Mouse (Mus musculus) neural tube, embryonic 15.5 days (tissue): Measurements from ENCODE around the gene Alkbh8. TPM values are rescaled to one million over a fixed set of nuclear protein-coding genes. Genes with fewer than 3 reads are reported as not detected.
"Not testable (repeated sequence)": the region's sequence is repeated elsewhere in the genome, so short reads cannot be mapped to it uniquely, and the experiment has no call there.

Experiments used
- ATAC-seq: fragments of 200-750 bp; cut with Nextera tagmentation; 2 replicates; pipeline ENCODE4 v1.8.0; 2017; ENCODE audit warnings: mild to moderate bottlenecking, moderate TSS enrichment, moderate library complexity; ENCODE audit not compliant: low FRiP score
- H3K27ac ChIP-seq: fragments of 300-500 bp; sonication (generic); replicated peaks from 2 replicates; pipeline ENCODE4 v1.5.1; 2015; ENCODE audit warnings: mild to moderate bottlenecking, inconsistent platforms
- H3K27me3 ChIP-seq: fragments of 300-500 bp; sonication (generic); replicated peaks from 2 replicates; pipeline ENCODE4 v1.6.1; 2015; ENCODE audit warnings: inconsistent platforms
- H3K36me3 ChIP-seq: fragments of 300-500 bp; sonication (generic); 2 replicates; pipeline ENCODE4 v1.6.1; 2015; ENCODE audit warnings: inconsistent platforms
- H3K4me1 ChIP-seq: fragments of 300-500 bp; sonication (generic); 2 replicates; pipeline ENCODE4 v1.6.1; 2015; ENCODE audit warnings: inconsistent platforms
- H3K4me2 ChIP-seq: fragments of 300-500 bp; sonication (generic); 2 replicates; pipeline ENCODE4 v1.6.1; 2015; ENCODE audit warnings: inconsistent platforms, mild to moderate bottlenecking, moderate library complexity
- H3K4me3 ChIP-seq: fragments of 300-500 bp; sonication (generic); replicated peaks from 2 replicates; pipeline ENCODE4 v1.5.1; 2015; ENCODE audit warnings: mild to moderate bottlenecking, inconsistent platforms
- H3K9ac ChIP-seq: fragments of 300-500 bp; sonication (generic); replicated peaks from 2 replicates; pipeline ENCODE4 v1.6.1; 2015; ENCODE audit warnings: mild to moderate bottlenecking, inconsistent platforms
- H3K9me3 ChIP-seq: fragments of 300-500 bp; sonication (generic); replicated peaks from 2 replicates; pipeline ENCODE4 v1.6.1; 2016; ENCODE audit warnings: inconsistent platforms
- WGBS: fragments of 180-500 bp; shearing (Covaris S2); methylation state at CpG from one replicate; pipeline ENCODE4 v1.1.7; 2015; ENCODE audit warnings: mixed read lengths; 5-methylcytosine and 5-hydroxymethylcytosine counted together
- polyA plus RNA-seq: library from polyadenylated mRNA; unstranded; fragments of >200 nt; fragmentation: Nextera tagmentation; extraction: Ambion mirVana; gene quantifications from 2 replicates; pipeline ENCODE4 v1.2.1, GENCODE M21; 2015

Gene Alkbh8
- polyA plus RNA-seq = 53.7 and 61.5 TPM in 2 replicates

- H3K4me3 ChIP-seq = peak within 1 kb of the TSS; percentile 57
- H3K9ac ChIP-seq = peak within 1 kb of the TSS; percentile 65
- H3K4me2 ChIP-seq = peak within 1 kb of the TSS; percentile 62
- peaks cover 9% of the 10 kb centered on the region for H3K36me3 ChIP-seq
- H3K9me3 ChIP-seq = no peaks in the 10 kb centered on the region
- 1% methylated on average over 20 of the region's 20 CpGs for WGBS
- H3K27ac ChIP-seq = peak within 1 kb of the TSS; percentile 73
- peak; percentile 97 for ATAC-seq
- H3K27me3 ChIP-seq = 0 out of 2 replicates have a peak, but pooled peaks cover 4% of the 10 kb centered on the region
- peaks cover 13% of the 10 kb centered on the region for H3K4me1 ChIP-seq
Measured at GRCm38 (mm10) chr9:3334962-3335767, at the start of gene Alkbh8. TSS of gene Alkbh8 (plus strand) at chr9:3335140.

DNA sequence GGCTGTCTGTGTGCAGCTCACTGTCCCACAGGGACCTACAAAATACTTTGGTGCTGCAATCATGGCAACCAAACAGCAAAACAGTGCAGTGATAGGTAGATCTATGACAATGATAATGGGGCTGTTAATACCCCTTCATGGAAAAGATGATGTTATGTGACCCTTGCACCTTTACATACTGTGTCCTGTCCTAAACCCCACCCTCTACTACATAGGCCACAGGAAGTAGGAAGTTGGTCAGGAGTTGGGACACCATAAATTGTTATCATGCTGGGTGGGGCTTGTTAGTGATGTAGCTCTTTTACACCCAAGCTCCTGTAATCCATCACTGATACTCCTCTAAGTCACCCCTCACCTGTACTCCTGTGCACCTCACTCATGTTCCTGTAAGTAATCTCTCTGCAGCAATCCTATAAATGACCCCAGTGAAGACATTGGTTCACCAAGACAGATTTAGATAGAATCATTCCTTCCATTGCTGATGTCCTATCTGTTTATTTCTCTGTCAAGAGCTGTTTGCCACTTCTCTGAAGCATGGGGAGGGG, 25.6 kb upstream of the Alkbh8 start:
- Histone ChIP-seq H3K9me3 (no peaks in the 10 kb centered on the region), H3K4me2 (no peak overlapping the region), H3K9ac (no peak overlapping the region), H3K27me3 (no peaks in the 10 kb centered on the region), H3K4me1 (no peaks in the 10 kb centered on the region), H3K27ac (no peak overlapping the region), H3K36me3 (no peaks in the 10 kb centered on the region), H3K4me3 (no peak overlapping the region)
- no peak for ATAC-seq

DNA sequence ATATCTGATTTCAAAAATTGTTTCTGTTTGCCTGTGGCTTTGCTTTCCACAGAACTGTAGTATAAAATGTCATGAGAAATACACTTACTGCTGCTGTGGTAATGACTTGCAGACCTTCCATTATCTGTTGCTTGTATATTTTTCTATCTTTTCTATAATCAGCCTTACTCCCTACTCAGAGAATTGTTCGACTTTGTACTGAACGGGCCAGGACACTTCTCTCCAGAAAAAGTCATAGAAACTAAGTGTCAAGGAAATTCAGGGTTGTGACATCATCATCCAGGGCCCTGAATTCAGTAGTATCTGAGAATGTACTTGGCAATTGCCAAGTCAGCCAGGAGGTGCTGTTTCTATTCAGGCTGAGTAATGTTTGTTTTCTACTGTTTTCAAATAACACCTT, 24.9 kb upstream of the Alkbh8 start:
- Histone ChIP-seq H3K27me3 (no peaks in the 10 kb centered on the region), H3K27ac (no peak overlapping the region), H3K9me3 (no peaks in the 10 kb centered on the region), H3K4me3 (no peak overlapping the region), H3K4me1 (no peaks in the 10 kb centered on the region), H3K4me2 (no peak overlapping the region), H3K36me3 (no peaks in the 10 kb centered on the region), H3K9ac (no peak overlapping the region)
- WGBS = 86% methylated on average over 2 of the region's 2 CpGs
- no peak for ATAC-seq

DNA sequence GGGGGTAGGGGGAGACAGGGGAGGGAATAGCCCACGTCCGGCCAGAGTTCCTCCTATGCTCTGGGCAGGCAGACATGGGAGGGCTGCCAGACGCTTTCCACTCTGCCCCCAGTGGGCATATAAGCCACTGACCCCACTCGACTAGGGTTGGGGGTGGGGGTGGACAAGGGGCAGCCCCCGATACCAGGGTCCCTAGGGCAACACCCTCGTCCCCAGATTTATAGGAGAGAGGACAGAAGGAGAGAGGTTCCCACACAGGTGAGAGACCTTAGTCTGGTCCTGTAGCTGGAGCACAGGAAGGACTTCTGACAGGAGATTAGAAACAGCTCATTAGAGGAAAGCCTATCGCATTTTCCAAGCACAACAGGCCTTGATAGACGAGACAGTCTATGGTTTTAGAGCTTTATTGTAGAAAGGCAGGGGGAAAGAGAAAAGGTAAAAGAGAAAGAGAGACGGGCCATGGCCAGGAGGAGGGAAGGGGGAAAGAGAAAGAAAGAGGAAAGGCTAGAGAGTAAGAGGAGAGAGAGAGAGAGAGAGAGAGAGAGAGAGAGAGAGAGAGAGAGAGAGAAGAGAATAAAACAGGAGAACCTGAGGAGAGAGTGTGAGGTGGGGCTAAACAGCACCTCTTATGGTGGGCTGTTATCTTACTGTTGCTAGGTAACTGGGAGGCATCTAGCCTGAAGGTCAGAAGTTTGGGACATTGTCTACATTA, 7.4 kb upstream of the Alkbh8 start:
- not testable (repeated sequence) for ATAC-seq, H3K27me3 ChIP-seq, H3K4me3 ChIP-seq, H3K4me2 ChIP-seq, H3K9me3 ChIP-seq, H3K9ac ChIP-seq, H3K4me1 ChIP-seq, H3K27ac ChIP-seq, H3K36me3 ChIP-seq
- WGBS = 58% methylated on average over 9 of the region's 9 CpGs

DNA sequence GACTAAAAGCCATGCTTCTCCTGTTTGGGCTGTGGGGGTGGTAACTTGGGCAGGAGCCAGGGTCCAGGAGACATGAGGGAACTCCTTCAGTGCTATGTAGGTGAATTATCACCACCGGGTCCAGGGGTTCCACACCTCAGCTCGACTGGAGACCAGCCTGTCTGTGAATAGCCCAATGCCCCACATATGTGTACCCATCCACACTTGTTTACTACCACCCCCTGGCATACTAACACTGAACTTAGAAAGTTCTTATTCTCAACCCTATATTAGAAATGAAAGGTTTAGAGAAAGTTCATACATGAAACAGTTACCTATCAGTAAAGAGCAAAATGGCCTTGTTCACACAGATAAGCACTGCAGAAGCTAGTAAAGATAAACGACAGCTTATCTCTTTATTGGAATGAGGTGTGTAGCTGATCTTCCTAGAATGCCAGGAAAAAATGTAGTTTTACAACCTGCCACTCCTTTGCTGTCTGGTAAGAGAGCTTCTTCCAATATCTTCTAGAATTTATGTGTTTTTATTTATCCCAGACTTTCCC, 6.8 kb upstream of the Alkbh8 start:
- Histone ChIP-seq H3K9ac (no peak overlapping the region), H3K27ac (no peak overlapping the region), H3K4me3 (no peak overlapping the region), H3K9me3 (no peaks in the 10 kb centered on the region), H3K4me1 (no peaks in the 10 kb centered on the region), H3K36me3 (no peaks in the 10 kb centered on the region), H3K4me2 (no peak overlapping the region), H3K27me3 (0 out of 2 replicates have a peak, but pooled peaks cover 4% of the 10 kb centered on the region)
- WGBS = 66% methylated on average over 3 of the region's 3 CpGs
- ATAC-seq = no peak

DNA sequence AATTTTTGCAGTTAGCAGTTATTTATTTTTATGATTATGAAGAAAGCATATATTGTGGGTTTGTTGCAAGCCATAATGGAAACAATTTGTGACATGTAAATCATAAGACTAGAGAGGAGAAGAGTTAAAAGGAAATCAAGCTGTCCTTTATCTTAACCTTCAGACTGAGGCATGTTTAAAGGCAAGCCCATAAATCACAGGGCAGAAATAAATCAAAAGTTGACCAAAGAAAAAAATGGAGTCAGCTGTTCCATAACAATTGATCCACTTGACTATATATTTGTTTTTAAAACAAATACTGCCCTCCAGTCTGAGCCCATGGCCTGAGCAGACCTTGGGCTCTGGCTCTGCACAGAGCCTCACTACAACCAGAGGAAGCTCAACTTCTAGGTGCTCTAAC, 4.6 kb upstream of the Alkbh8 start:
- no peak for ATAC-seq
- Histone ChIP-seq H3K4me3 (no peak overlapping the region), H3K4me1 (peaks cover 2% of the 10 kb centered on the region; the same call in 1 of the 2 replicates)

DNA sequence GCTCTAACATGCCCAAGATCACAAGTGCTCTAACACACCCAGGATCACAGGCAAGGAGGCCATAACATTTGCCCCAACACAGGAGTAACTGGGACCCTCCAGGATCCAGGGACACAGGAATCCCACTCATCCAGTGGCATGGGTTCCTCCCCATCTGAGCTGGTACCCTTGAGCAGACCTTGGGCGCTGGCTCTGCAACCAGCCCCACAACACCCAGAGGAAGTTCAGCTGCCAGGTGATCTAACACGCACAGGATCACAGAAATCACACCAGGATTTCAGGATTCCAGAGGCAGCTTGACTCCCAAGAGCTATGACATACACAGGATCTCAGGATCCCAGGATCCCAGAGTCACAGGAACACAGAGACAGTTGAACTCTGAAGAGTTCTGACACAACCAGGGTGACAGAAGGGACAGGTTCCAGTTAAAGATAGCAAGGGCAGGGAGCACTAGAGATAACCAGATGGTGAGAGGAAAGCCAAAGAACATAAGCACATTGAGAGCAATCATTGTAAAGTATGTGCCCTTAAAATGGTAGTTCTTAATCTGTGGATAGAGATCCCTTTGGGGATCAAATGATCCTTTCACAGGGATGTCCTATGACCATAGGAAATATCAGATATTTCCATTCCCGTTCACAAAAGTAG, 4.1 kb upstream of the Alkbh8 start:
- no peaks in the 10 kb centered on the region for H3K36me3 ChIP-seq
- no peaks in the 10 kb centered on the region for H3K9me3 ChIP-seq
- H3K27ac ChIP-seq = no peak overlapping the region
- no peak for ATAC-seq
- H3K4me2 ChIP-seq = no peak overlapping the region
- H3K27me3 ChIP-seq = 0 out of 2 replicates have a peak, but pooled peaks cover 4% of the 10 kb centered on the region
- peaks cover 2% of the 10 kb centered on the region; the same call in 1 of the 2 replicates for H3K4me1 ChIP-seq
- WGBS = 88% methylated on average over 3 of the region's 3 CpGs
- no peak overlapping the region for H3K9ac ChIP-seq
- no peak overlapping the region for H3K4me3 ChIP-seq

More for the DNA sequence above, 4.6 kb upstream of the Alkbh8 start:
- H3K9me3 ChIP-seq = no peaks in the 10 kb centered on the region
- no peaks in the 10 kb centered on the region for H3K36me3 ChIP-seq
- H3K9ac ChIP-seq = no peak overlapping the region
- H3K27ac ChIP-seq = no peak overlapping the region
- 0 out of 2 replicates have a peak, but pooled peaks cover 4% of the 10 kb centered on the region for H3K27me3 ChIP-seq
- H3K4me2 ChIP-seq = no peak overlapping the region

GRCm38 (mm10) chr9:3336661-3337060, 1.7 kb downstream of the Alkbh8 start:
- H3K9ac ChIP-seq = no peak overlapping the region
- H3K4me1 ChIP-seq = peaks cover 13% of the 10 kb centered on the region
- no peak overlapping the region for H3K27ac ChIP-seq
- peaks cover 14% of the 10 kb centered on the region for H3K36me3 ChIP-seq
- no peak for ATAC-seq
- 0 out of 2 replicates have a peak overlapping the region, but pooled peaks have one; percentile 10 for H3K4me3 ChIP-seq
- 79% methylated on average over 3 of the region's 3 CpGs for WGBS
- no peaks in the 10 kb centered on the region for H3K9me3 ChIP-seq
- H3K27me3 ChIP-seq = no peaks in the 10 kb centered on the region
- peak overlapping the region; percentile 62 for H3K4me2 ChIP-seq

DNA sequence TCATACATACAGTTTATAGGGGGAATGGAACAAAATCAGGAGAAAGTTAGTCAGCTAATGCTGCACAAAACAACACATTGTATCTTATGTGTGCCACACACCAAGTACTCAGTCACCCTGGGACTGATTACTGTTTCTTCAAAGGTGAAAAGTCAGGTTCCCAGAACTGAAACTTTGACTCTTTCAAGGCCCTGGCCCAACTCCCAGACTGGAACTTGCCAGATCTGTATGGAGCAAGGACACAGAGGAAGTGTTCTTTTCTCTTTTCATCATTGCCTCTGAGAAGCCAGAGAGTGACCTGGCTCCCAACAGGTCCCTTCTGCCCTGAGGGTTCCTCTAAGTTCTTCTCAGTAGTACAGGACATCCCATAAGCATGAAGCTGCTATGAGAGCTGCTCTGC, 10.2 kb downstream of the Alkbh8 start:
- Histone ChIP-seq H3K36me3 (peaks cover 48% of the 10 kb centered on the region), H3K27ac (no peak overlapping the region), H3K4me2 (no peak overlapping the region), H3K27me3 (no peaks in the 10 kb centered on the region), H3K4me1 (no peaks in the 10 kb centered on the region), H3K9ac (no peak overlapping the region), H3K4me3 (no peak overlapping the region), H3K9me3 (no peaks in the 10 kb centered on the region)
- no peak for ATAC-seq

DNA sequence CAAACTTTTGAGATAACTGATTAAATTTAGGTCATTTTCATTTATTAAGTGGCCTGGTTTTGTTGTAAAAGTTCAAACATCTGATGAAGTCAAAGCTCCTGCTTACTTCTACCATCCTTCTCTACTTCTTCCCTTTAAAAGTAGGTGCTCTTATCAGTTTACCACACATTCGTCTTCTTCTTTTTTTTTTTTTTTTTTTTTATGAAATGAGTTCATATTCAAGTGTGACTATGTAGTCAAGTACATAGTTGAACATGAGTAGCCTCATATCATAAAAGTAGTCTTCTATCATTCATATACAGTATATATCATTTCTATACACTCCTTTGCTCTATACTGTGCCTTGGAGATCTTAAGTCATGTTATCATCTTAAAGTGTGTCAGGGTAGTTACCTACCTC, 11.0 kb downstream of the Alkbh8 start:
- H3K36me3 ChIP-seq = peaks cover 51% of the 10 kb centered on the region
- no peak overlapping the region for H3K4me2 ChIP-seq
- no peaks in the 10 kb centered on the region for H3K9me3 ChIP-seq
- no peak overlapping the region for H3K4me3 ChIP-seq
- WGBS = 75% methylated on average over 1 of the region's 1 CpGs
- no peak for ATAC-seq
- H3K27ac ChIP-seq = no peak overlapping the region
- no peaks in the 10 kb centered on the region for H3K4me1 ChIP-seq
- H3K9ac ChIP-seq = no peak overlapping the region
- no peaks in the 10 kb centered on the region for H3K27me3 ChIP-seq

GRCm38 (mm10) chr9:3350056-3350455, 15.1 kb downstream of the Alkbh8 start:
- no peak overlapping the region for H3K4me2 ChIP-seq
- H3K4me1 ChIP-seq = no peaks in the 10 kb centered on the region
- no peak overlapping the region for H3K4me3 ChIP-seq
- no peak overlapping the region for H3K9ac ChIP-seq
- H3K36me3 ChIP-seq = peaks cover 51% of the 10 kb centered on the region
- ATAC-seq = no peak
- H3K9me3 ChIP-seq = no peaks in the 10 kb centered on the region
- no peaks in the 10 kb centered on the region for H3K27me3 ChIP-seq
- WGBS = 88% methylated on average over 1 of the region's 1 CpGs
- no peak overlapping the region for H3K27ac ChIP-seq
